Mouse (Mus musculus): ENCODE data around the gene Pla2g1b. TPM values are rescaled to one million over a fixed set of nuclear protein-coding genes. Genes with fewer than 3 reads are reported as not detected.

Gene Pla2g1b
- total RNA-seq, 2 experiments from 2014 or later: 13.7 TPM; not detected in 1

DNA sequence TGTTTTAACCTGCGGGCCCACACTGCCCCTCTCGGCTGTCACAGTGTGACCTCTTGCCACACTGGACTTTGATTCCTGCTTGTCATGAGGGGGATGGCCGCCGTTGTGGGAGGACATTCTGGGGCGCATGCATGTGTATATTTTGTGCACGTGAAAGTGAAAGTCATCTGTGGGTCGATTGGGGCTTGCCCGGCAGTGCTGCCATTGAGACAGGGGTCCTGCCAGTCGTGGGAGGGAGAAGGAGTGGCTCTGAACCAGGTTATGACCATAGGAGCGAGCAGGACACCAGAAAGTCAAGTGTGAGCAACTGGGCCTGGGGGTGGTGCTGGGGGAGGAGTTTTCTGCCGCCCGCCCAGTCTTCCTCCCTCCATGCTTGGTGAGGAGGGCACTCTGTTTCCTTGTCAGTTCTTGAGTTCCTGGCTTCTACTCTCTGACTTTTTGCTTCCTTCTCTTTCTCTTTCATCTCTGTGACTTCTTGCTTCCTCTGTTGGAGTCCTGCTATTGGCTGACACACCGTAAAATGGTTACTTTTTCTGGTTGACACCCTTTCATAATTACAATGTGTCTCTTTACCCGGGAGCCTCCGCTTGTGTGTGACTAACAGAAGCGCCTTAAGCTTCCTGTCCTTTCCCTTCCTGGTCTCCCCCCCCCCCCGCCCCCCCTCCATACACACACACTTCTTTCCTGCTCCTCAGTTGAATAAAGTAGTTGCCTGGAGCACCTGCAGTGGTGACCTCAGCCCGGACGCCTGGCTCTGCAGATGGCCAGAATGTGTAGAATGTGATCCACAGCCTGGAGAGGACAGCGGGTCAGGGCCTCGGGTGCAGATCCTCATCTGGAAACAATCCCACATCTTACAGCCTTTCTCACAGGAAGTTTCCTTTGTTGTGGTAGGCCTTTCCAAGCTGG is 55.7 kb downstream of the Pla2g1b start:
- no peak for DNase-seq (ENCODE audit: low spot score in 2 of 2)

DNA sequence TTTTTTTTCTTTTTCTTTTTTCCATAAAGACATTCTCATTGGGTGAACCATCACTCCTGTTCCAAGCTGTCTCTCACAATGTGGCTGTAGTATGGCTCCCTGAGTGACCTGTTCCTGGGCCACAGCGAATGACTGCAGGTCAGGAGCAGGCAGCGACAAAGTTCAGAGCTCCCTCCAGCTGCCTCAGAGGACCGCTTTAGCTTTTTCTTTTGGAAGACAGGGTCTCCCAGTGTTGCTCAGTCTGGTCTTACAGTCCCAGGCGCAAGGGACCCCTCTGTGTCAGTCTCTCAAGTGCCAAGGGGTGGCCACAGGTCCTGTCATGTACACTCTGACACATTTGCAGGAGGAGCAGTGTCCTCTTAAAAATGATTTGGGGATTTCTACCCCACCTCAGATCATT is 56.5 kb downstream of the Pla2g1b start:
- no peak for DNase-seq (ENCODE audit: low spot score in 2 of 2)

DNA sequence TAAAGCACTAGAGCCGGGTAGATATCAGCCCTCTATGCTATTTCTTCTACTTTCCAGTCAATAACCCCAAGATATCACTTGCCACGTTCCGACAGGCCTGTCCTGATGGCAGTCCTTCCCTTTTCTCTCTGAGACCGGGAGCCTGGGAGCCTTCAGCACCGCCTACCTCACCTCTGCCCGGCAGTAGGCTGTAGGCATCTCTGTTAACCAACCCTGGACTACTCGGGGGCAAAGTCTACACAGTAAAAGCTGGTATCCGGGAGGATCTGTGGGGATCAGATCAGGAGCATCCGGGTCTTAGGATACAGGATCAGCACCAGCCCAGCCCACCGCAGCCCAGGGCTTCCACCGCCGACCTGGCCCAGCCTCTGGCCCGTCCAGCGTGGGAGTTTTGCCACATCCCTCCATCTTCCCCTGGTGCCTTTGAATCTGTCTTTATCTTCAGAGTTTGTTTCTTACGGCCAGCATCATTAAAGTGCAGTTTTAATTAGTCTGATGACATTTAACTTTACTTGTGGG is 57.0 kb downstream of the Pla2g1b start:
- DNase-seq (ENCODE audit: low spot score in 2 of 2): no peak

DNA sequence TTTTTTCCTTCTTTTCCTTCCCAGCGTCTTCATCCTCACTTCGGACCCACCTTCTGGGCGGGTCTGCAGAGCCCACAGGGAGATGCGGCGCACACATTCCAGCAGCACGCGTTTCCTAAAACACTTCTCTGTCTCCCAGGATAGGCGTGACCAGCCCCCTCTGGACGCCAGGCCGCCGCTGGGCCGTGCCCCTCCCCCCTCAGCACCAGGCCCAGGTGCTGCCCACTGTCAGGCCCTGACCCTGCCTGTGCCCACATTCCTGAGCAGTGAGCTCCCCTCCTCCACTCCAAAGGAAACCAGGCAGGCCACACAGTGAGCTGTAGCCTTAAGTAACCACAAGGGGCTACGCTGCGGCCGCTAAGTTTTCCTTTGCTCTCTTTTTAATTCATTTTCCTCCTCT is 57.9 kb downstream of the Pla2g1b start:
- no peak for DNase-seq (ENCODE audit: low spot score in 2 of 2)

Other genes with a start within 250 kb of the Pla2g1b start
- gene Pop5, start 230.4 kb upstream of the Pla2g1b start, total RNA-seq (2021): 10 to 100 TPM; 45.9 to 46.8 TPM
- 100 to 1,000 TPM; 214 to 224 TPM for gene Rnf10, start 193.4 kb upstream of the Pla2g1b start, total RNA-seq (2021)
- gene Coq5, start 186.6 kb upstream of the Pla2g1b start, total RNA-seq (2021): 10 to 100 TPM; 54.4 to 59.8 TPM
- 100 to 1,000 TPM; 219 to 273 TPM for gene Dynll1, start 165.3 kb upstream of the Pla2g1b start, total RNA-seq (2021)
- gene Srsf9, start 139.1 kb upstream of the Pla2g1b start, total RNA-seq (2021): 10 to 100 TPM; 83.9 to 87.4 TPM
- gene Gatc, start 125.1 kb upstream of the Pla2g1b start, total RNA-seq (2021): 10 to 100 TPM; 19.1 to 20.3 TPM
- gene Triap1, start 125.0 kb upstream of the Pla2g1b start, total RNA-seq (2021): 10 to 100 TPM; 35.1 to 39.6 TPM
- gene Cox6a1, start 117.3 kb upstream of the Pla2g1b start, total RNA-seq (2021): 100 to 1,000 TPM; 720 to 752 TPM
- 10 to 100 TPM; 27.0 to 33.2 TPM for gene Msi1, start 36.7 kb upstream of the Pla2g1b start, total RNA-seq (2021)
- 10 to 100 TPM; 29.9 to 31.3 TPM for gene Sirt4, start 18.5 kb downstream of the Pla2g1b start, total RNA-seq (2021)
- 10 to 100 TPM; 77.6 to 82.4 TPM for gene Pxn, start 40.4 kb downstream of the Pla2g1b start, total RNA-seq (2021)
- 1,000 to 10,000 TPM; 1,094 to 1,122 TPM for gene Rplp0, start 93.2 kb downstream of the Pla2g1b start, total RNA-seq (2021)
- gene Gcn1l1, start 99.0 kb downstream of the Pla2g1b start, total RNA-seq (2021): 10 to 100 TPM; 83.5 to 87.5 TPM
- 10 to 100 TPM; 65.0 to 65.5 TPM for gene Rab35, start 165.6 kb downstream of the Pla2g1b start, total RNA-seq (2021)